Mouse (Mus musculus) urinary bladder, adult 2 months (tissue): ENCODE measurements around the gene Shcbp1l. TPM values are rescaled to one million over a fixed set of nuclear protein-coding genes. Genes with fewer than 3 reads are reported as not detected.
"Not testable (repeated sequence)": the region's sequence is repeated elsewhere in the genome, so short reads cannot be mapped to it uniquely, and the experiment has no call there.

Source experiments
- DNase-seq: peaks from one replicate; pipeline ENCODE4 v3.0.0; 2022; ENCODE audit warnings: low spot score
- polyA plus RNA-seq: library from polyadenylated mRNA; depleted of rRNA; stranded (reverse); fragments of >200 nt; gene quantifications from 2 replicates; pipeline ENCODE4 v1.2.3, GENCODE M21; 2012

Gene Shcbp1l
- polyA plus RNA-seq, 1 experiment, result 0.37 TPM

DNA sequence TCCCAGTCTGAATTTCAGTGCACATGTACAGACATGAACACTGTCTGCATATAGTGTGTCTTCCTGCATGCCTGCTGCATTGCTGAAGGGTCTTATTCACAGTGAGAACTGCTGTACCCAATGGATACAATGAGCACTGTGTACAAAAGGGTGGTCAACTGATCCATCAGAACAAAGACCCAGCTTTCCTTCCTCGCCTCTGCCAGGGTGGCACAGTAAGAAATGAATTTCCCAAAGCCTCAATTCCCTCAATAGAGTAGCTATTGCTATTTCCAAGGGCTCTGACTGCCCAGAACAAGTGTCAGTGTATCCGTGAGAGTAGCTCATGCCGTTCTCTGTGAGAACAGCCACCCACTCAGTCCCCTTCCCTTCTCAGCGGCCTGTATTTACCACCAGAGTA, 7.2 kb upstream of the Shcbp1l start:
- not testable (repeated sequence) for DNase-seq

- no peak for DNase-seq
Observed at GRCm38 (mm10) chr1:153424271-153424670, 691 bp upstream of the Shcbp1l start.

DNA sequence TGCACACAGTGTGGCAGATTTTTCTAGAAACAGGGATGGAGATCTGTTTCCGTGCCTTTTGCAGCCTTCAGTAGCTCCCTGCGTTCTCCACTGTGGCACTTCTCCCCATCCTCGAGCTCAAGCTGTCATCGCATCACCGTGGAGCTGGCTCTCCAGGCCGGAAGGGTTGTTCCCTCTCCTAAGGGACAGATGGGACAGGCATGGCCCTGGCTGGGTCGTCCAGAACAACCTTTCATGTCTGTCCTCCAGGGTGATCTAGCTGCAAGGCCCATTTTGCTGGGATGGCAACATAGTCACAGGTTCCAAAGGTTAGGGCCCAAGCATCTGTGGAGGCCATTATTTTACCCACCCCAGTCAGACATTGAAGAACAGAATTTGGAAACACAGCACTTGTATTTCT, 6.2 kb downstream of the Shcbp1l start:
- DNase-seq, result no peak

GRCm38 (mm10) chr1:153431701-153432100, 6.7 kb downstream of the Shcbp1l start:
- no peak for DNase-seq

DNA sequence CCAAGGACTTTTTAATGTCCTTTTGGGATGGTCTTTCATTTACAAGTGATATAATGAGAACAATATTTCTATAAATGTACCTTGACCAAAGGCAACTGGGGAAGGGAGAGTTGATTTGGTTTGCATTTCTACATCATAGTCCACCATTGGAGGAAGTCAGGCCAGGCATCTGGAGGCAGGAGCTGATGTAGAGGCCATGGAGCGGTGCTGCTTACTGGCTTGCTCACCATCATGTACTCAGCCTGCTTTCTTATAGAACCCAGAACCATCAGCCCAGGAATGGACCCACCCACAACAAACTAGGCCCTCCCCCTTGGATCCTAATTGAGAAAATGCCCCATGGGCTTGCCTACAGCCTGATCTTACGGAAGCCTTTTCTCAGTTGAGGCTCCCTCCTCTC, 7.4 kb downstream of the Shcbp1l start:
- DNase-seq, result no peak

- DNase-seq, result no peak
Observed at GRCm38 (mm10) chr1:153433851-153434589, 9.1 kb downstream of the Shcbp1l start.

DNA sequence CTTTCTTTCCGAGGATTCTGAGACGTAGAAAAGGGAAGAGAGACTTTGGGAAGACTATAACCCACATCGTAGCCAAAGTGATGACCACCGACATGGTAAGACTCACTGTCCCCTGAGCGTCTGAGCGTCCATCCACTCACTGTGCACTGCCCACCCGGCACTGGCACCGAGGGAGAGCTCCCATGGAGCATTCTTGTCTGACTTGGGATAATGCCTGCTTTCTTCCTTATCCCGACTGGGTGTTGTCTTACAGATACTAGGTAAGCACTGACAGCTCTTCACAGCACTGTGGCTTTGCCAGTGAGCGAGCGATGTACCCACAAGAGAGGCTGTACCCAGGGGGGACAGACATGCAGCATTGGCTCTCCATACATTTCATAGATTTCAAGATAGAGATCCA, 12.6 kb downstream of the Shcbp1l start:
- no peak for DNase-seq

DNA sequence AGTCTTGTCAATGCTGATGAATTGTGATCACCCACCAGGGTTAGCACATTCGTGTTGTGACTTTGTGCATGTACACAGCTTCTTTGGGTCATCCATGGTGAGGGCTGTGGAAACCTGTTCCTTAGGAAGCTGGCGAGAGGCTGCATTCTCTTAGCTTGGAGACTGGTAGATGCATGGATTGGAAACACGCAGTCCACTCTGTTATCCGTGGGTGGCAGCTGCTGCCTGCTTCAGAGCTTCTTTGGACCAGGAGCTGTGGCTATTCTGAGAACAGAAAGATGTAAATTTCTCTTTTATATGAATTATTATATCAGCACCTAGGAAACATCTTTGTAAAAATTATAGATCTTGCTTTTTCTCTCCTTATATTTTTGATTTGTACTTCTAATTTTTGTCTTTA, 15.8 kb downstream of the Shcbp1l start:
- no peak for DNase-seq

DNA sequence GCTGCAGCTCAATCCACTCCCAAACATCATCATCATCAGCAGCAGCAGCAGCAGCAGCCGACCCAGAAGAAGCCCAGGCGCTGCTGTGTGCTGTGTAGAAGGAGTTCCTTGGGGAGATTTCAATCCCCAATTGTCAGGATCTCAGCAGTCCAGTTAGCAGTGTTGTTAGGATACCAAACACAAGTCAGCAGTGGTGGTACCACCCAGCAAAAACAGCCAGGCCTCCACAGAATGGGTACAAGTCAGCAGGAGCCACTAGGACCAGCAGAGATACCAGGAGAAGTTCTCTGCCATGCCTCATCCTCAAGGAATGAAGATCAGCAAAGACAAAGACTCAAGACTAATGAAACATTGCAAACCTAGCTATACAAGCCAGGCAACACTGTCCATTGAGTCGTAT, 16.7 kb downstream of the Shcbp1l start:
- no peak for DNase-seq

DNA sequence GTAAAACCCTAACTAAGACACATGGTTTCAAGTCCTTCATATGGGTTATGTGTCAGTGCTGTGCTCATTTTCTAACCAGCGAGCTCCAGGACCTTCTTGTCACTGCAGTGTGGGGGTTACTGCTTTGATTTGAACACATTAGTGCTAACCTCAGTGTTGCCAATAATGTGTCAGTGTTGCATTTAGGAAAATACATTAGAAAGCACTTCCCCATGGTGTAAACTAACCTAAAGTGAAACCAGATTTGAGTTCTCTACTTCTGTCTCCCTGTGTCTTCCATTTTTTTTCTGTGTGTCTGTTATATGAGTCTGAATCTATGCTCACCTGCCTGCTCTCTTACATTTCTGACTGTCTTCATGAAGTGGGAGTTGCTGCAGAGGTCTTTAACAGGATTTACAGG, 18.1 kb downstream of the Shcbp1l start:
- no peak for DNase-seq

DNA sequence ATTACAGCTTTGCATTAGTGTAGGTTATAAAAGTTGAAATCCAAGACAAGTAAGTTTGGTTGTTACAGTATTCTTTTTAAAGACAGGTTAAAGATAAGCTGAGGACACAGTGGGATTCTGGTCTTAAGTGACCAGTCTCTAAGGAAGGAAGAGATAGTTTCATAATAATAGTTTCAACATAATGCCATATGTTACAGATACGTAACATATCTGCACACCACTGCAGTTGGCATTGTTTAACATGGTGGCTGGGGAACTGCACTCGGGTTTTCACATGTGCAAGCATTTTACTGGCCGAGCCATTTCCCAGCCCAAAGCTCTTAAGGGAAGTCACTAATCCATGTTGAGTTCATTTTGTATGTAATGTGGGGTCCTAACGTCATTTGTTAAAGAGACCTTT, 18.7 kb downstream of the Shcbp1l start:
- DNase-seq, result no peak

DNA sequence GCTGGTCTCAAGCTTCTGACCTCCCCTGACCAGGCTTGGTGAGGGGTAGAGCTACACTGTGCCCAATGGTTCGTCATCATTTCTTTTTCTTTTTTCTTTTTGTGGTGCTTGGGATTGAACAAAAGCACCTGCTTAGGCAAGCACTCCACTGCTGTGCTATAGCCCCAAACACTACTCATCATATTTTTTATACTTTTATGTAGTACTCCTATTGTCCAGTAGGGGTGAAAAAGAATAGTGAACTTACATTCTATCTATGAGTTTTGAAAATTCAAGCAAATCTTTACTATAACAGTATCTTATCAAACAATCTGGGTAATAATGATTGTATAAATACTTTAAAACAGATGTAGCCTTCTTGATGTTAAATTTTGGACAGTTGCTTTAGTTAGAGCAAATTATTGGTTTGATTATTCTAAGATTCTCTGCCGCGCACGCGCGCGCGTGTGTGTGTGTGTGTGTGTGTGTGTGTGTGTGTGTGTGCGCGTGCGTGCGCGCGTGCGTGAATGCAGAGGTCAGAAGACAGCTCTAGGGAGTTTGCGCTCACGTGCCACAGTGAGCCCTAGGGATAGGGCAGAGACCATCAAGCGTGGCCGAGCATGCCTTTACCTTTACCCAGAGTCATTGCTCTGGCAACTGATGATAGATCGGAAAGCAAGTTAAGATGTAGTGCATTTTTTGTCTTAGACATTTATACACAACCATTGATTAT, 21.3 kb downstream of the Shcbp1l start:
- DNase-seq, result no peak

GRCm38 (mm10) chr1:153451237-153452154, 26.5 kb downstream of the Shcbp1l start:
- no peak for DNase-seq

DNA sequence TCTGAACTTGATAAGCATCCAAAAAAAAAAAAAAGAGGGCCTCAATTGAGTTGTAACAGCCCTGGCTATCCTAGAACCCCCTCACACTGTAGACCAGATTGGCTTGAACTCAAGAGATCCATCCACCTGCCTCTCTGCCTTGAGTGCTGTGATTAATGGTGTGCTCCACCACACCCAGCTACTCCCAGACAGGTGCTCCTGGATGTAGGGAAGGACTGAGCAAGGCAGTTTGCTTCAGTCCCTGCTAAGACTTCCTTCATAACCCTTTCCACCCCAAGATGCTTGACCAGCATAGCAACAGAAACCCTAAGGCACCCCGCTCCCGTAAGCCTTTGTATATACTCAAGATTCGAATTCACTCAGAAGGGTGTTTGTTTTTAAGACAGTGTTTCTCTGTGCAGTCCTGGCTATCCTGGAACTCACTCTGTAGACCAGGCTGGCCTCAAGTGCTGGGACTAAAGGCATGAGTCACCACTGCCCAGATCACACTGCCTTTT, 28.2 kb downstream of the Shcbp1l start:
- no peak for DNase-seq

DNA sequence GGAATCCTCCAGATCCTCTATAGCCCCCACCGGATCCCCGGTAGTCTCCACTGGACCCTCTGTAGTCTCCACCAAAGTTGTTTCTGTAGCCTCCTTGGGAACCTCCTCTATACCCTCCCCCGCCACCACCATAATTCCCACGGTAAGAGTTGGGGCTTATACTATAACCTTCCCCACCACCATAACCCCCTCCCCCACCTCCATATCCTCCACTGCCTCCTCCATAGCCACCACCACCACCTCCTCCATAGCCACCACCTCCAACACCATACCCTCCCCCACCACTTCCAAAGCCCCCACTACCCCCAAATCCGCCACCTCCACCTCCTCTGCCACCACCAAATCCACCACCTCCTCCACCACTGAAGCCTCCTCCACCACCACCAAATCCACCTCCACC, 31.2 kb downstream of the Shcbp1l start:
- no peak for DNase-seq

DNA sequence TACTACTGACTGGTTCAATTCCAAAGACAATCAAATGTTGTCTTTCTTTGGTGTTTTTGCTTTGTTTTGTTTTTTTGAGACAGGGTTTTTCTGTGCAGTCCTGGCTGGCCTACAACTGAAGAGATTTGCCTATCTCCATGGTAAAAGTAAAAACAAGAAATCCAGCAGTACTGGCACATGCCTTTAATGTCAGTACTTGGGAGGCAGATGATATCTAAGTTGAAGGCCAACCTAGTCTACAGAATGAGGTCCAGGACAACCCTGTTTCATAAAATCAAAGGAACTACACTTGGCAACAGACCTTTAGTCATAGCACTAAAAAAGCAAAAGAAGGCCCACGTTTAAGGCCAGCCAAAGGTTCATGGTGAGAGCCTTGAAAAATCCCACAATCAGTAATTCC, 36.8 kb downstream of the Shcbp1l start:
- no peak for DNase-seq

DNA sequence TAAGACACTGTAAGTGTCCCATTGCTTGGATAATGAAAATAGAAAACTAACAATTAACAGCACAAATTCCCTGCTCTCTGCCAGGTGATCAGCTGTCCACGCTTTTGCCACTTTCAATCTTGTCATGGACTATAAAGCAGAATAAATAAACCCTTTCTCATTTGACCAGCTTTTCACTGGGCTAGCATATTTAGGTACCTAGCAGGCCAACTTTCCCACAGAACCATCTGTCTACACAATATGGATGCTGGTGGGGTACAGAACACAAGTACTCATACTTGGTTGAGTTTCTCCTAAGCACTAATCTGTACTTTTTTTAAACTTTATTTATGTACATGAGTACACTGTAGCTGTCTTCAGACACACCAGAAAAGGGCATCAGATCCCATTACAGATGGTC, 54.3 kb downstream of the Shcbp1l start:
- DNase-seq, result no peak

GRCm38 (mm10) chr1:153480386-153481024, 55.5 kb downstream of the Shcbp1l start:
- DNase-seq, result no peak

DNA sequence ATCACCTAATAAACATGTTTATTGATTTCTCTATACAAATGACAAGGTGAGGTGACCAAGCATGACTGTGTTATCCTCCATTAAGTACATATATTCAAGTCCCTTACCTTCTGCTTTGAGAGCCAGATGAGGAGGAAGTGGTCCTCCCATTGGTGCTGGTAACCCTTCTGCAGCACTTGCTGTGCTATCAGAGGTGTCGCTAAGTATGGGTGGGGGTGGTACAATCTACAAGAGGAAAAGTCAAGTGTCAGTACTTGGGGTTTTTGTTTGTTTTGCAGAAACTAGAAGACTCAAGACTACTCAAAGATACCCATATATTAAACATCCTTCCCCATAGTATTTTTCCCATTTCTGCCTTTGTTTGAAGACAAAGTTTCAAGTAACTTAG, 56.1 kb downstream of the Shcbp1l start:
- no peak for DNase-seq

GRCm38 (mm10) chr1:153485201-153485796, 60.3 kb downstream of the Shcbp1l start:
- DNase-seq, result no peak

- DNase-seq, result not testable (repeated sequence)
Observed at GRCm38 (mm10) chr1:153486120-153486519, 61.2 kb downstream of the Shcbp1l start.
